Mouse (Mus musculus): ENCODE data around the gene Erc1. TPM values are rescaled to one million over a fixed set of nuclear protein-coding genes. Genes with fewer than 3 reads are reported as not detected.

Gene Erc1
- polyA plus RNA-seq, 1 experiment from 2014 or later = 12.7 TPM

Other genes starting within 250 kb of the Erc1 start
- 14.2 and 16.0 TPM in 2 replicates for gene Rad52, start 54.5 kb upstream of the Erc1 start, polyA plus RNA-seq (2015; fragmentation: Nextera tagmentation; extraction: Ambion mirVana)
- 49.3 and 51.8 TPM in 2 replicates for gene Wnk1, start 190.5 kb upstream of the Erc1 start, polyA plus RNA-seq (2015; fragmentation: Nextera tagmentation; extraction: Ambion mirVana)
- 0.25 TPM in 1 of 2 replicates, not detected in the other for gene Ninj2, start 245.2 kb upstream of the Erc1 start, polyA plus RNA-seq (2015; fragmentation: Nextera tagmentation; extraction: Ambion mirVana)

Measured in heart, embryonic 16.5 days (tissue).